Mouse (Mus musculus) adrenal gland, adult (tissue): ENCODE measurements around the gene Gata2.

ENCODE experiments used
- DNase-seq, 2 experiments: peaks; one replicate each; pipeline ENCODE4 v3.0.0; 2022 to 2023; ENCODE audit warnings: low spot score in 1 of 2; ENCODE audit not compliant: inconsistent age in 2 of 2

The Gata2 gene

DNA sequence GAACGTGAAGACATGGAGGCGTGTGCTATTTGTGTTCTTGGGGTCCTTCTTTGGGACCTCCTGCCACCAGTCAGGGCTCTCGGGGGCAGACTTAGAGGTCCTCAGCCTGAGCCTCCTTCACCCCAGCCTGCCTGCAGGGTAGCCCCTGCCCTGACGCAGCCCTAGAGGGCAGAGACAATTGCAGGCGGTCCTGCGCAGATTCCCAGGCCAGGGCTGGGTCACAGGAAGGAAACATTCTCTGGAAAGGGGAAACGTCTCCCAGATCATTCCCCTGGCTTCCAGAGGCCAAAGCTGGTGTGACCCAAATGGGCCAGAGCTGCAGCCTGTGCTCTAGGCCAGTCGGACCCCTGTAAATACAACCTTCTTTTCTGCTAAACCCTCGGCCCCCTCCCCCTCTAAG lies 12.2 kb downstream of the Gata2 start:
- peak in 1 of 2 experiments; percentile 64 for DNase-seq

DNA sequence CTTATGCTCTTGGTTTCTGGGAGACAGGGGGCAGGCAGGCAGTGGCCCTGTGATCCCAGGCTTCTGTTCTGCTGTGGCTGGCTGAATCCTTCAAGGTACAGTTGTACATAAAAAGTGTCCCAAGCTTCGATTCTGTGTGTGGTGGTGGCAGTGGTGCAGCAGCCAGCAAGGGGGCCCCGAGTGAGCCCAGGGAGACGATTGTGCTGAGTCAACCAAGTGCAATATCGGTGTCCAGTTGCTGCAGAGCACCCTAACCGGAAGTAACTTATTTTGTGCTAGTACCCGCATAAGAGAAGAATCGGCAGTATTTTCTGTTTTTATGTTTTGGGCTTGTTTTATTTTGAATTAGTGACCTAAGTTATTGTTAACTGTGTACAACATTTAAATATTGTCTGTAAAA lies 12.9 kb downstream of the Gata2 start:
- no peak for DNase-seq

GRCm38 (mm10) chr6:88207403-88208033 lies 13.8 kb downstream of the Gata2 start:
- no peak for DNase-seq

DNA sequence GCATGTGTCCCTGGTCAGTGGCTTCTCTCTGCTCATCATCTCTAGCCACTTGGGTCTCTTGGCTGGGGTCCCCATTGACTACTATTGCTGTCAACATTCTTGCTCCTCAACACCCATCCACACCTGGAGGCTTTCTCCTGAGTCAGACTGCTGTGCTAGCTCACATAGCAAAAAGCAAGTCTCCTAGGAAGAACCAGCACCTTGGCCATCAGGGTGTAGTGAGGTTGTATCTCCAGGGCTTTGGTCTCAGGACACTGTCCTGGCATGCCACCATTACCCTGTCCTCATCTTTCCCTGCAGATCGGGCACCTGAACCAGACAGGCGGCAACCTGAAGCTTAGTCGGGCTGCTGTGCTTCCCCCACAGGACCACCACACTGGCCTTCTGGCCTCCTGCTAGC lies 14.6 kb downstream of the Gata2 start:
- DNase-seq: no peak

DNA sequence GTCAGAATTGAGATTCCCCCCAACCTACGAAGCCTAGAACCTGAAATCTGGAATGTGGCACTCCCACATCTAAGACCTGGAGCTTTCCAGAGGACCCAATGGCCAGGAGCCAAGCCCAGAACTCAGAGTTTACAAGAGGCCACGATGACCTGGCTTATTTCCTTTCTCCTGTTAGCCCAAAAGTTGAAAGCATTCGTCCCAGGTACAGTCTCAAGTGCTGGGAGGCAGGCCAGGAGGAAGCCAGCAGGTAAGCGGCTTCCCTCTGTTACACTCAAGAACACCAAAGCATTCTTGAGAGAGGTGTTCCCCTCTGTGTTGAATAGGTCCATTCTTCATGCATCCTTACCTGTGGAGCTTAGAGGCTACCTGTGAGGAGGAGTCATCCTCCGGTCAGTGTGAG lies 15.8 kb downstream of the Gata2 start:
- DNase-seq: no peak

- no peak for DNase-seq
Measured at GRCm38 (mm10) chr6:88210182-88210581, 16.5 kb downstream of the Gata2 start.

- no peak for DNase-seq
Measured at GRCm38 (mm10) chr6:88215797-88216196, 22.1 kb downstream of the Gata2 start.

DNA sequence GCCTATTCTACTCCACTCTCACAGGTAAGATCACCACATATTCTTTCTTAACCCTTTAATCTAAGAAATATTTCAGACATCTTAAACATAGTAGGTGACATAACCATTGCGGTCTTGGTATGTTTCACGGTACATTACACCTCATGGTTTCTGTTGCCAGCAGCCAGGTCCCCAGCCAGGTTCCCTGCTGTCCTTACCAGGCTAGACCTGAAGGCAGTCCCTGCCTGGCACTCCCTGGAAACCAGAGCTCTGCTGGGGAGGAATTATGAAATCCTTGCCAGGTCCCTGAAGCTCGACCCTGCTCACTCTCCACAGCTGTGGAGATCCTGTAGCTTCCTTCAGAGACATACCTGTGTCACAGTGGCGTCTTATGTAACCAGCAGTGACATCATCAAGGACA lies 22.5 kb downstream of the Gata2 start:
- DNase-seq: no peak

DNA sequence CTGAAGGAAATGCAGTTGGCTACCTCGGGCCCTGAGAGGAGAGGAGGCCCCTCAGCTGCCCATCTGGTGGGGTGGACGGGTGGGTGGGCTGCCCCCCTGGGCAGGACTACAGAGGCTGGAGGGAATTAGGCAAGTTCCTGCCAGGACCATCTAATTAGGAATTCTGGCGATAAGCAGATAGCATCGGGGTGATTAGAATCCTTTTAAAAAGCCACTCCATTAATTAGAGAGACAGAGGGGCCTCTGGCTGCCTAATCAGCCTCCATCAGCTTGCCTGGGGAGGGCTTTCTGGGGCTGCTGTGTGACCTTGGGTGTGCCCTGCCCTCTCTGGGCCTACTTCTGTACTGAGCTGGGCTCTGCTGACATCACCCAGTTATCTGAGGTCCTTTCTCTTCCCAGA lies 25.4 kb downstream of the Gata2 start:
- no peak for DNase-seq

GRCm38 (mm10) chr6:88221968-88222367 lies 28.3 kb downstream of the Gata2 start, which contains the start of gene Dnajb8:
TSS of gene Dnajb8 (plus strand) at chr6:88222268.
- DNase-seq: no peak

GRCm38 (mm10) chr6:88226570-88226994 lies 32.9 kb downstream of the Gata2 start:
- DNase-seq: no peak

GRCm38 (mm10) chr6:88227537-88227936 lies 33.8 kb downstream of the Gata2 start:
- DNase-seq: no peak

DNA sequence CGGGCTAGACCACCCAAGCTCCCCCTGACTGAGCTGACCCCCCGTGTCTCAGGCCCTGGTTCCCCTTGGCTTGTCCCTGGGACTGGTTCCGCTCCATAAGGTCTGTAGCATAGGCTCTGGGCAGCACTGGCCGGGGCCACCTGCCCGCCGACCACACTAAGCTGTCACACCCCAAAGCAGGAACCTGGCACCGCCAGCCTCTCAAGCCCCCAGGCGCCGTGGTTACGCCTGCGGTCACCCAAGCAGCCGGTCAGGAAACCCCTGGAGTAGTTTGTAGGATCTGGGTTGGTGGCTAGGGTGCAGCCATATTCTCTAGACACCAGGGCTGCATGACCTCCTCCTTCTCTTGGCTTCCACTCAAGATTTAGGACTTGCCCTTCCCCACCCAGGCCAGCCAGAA lies 35.5 kb downstream of the Gata2 start:
- no peak for DNase-seq

DNA sequence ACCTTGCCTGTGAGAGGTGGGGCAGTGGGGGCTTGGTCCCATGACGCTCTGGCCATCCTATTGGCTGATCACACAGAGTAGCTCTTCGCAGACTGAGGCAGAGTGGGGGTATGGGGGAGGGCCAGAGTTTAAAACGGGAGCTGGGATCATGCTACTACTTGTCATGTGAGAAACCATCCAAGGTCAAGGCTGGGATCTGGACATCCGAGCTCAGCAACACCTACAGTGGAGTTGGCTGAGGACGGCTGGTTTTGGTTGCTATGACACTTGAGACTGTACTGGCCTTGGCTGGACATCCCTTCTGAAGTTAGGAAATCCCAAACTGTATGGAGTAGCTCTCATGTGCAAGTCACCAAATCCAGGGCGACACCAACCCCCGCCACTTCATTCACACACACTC lies 38.1 kb downstream of the Gata2 start:
- no peak for DNase-seq

DNA sequence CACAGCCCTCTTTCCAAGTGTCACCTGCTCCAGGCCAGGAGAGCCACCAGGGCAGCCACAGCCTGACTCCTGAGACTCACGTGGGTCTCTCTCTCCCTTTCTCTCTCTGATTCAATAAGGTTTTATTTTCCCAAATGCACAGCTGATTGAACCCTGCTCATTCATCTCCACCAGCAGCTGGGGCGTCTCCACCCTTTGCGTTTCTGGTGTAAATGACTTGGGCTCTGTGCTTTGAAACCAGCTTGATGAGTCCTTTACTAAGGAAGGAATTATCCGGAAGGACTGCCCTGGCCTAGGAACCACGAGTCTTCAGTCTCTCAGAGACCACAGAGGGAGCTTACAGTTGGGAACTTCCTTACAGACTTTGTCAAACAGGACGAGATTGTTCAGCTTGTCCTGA lies 38.5 kb downstream of the Gata2 start:
- DNase-seq: no peak

GRCm38 (mm10) chr6:88233996-88234395 lies 40.3 kb downstream of the Gata2 start:
- DNase-seq: no peak

- DNase-seq: no peak
Measured at GRCm38 (mm10) chr6:88235461-88235860, 41.8 kb downstream of the Gata2 start.

DNA sequence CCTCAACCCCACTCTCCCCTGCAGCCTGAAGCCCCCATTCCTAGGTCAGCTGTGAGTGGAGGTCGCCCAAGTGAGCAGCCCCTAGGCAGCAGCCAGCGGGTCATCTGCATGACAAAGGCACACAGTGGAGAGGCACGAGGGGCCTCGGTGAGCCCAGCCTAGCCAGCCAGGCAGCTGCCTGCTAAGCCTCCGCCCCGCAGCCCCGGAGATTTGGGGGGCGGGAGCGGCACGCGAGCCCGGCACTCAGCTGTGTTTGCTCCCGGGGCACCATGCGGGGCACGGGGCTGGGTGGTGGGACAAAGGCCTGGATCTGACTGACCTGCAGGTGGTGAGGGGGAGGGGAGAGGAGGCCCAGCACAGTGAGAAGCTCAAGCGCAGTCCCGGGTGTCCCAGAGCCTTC lies 42.3 kb downstream of the Gata2 start:
- no peak for DNase-seq

DNA sequence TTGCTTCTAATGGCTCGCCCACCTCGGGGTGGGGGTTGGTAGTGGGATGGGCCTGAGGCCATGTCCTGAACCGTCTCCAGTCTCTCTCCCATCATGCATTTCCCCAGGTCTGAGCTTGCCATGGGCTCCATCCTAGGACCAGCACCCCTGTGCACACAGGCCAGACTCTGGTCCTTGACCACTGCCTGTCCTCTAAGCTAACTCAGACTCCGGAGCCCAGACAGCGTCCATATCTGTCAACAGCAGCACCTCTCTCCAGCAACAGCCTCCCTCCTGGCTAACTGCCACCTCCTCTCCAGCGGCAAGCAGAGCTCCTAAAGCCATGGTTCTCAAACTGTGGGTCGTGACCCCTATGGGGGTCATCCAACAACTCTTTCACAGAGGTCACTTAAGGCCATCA lies 42.8 kb downstream of the Gata2 start:
- no peak for DNase-seq

- DNase-seq: peak; percentile 72 to 87
Measured at GRCm38 (mm10) chr6:88242604-88243003, 48.9 kb downstream of the Gata2 start.

GRCm38 (mm10) chr6:88249231-88249630 lies 55.5 kb downstream of the Gata2 start:
- DNase-seq: no peak

DNA sequence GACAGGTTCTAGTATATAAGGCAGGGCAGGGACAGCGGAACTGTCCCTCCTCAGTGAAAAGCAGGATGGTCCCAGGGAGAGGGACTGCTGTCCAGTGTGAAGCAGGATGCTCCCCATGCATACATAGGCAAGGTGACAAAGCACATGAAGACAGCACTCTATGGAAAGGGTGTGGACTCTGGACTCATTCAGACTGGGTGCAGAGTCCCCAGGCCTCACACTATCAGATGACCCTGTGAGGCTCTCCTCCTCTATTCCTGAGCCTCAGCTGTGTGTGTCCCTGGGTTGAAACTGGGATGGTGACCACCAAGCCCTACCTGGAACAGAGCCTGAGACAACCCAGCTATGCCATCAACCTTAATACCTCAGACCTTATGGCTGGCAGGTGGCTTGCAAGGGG lies 57.7 kb downstream of the Gata2 start:
- no peak for DNase-seq

DNA sequence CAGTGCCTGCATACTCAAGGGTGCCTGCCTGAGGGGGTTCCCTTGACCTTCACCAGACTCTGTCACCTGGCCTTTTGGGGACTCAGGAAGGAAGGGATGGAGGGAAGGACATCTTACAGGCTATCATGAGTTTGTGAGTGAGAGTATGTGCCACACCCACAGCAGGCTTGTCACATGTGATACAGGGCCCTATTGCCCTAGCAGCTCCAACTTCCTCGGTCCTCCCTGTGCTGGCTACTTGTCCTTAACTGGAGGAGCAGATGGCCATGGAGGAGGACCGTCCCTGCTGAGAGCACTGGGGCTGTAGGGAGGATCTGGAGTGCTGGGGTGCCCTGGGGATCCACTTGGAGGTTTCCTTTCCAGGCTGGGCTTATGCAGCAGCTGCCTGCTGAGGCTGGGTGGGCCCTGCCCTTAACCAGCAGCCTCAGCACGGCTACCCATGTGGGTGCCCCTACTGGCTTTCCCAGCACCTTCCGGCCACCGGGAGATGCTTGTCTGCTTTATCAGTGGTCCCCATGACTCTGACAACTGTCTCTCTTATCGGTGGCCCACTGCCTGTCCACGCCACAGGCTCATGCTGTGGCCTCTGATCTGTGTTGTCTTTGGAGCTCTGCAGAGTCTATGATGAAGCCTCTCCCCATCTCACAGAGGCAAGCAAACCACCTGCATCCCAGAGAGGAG lies 58.2 kb downstream of the Gata2 start:
- DNase-seq: no peak
